Comparison of ENCODE assay signal across 20 mouse cellular contexts in the genomic region with DNA sequence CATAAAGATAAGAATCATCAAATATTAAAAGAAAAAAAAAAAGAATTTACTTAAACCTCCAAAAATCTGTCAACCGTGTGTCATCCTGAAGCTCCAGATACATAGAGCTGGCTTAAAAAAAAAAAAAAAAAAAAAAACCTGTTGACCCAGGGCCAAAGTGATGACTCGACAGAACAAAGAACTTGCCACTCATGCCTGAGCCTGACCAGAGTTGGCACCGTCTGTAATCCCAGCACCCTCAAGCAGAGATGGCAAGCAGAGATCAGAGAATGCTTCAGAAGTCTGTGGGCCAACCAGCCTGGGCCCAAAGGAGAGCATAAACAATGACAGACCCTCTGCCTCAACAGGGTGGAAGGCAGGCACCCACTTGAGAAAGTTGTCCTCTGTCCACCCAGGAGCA.
DNase-seq lines count a peak whose midpoint lies in the region; ATAC-seq and TF ChIP-seq lines count a peak whose summit lies in the region.
"Had no signal": no experiment of that assay in that cellular context is flagged by ENCODE, and none has a peak within 500 bp of the region (broad histone marks: within the 10 kb centered on the region; RNA-seq: fewer than 3 reads in every experiment).

No protein-coding gene starts in this region.

- no peak overlapping the region for H3K27ac ChIP-seq in kidney, embryonic 15.5 days
- H3K27ac ChIP-seq in CH12.LX (ENCODE audit: insufficient read depth, low read depth), result no peak overlapping the region
- no peak overlapping the region for H3K27ac ChIP-seq in forebrain, embryonic 15.5 days (replicated peaks)
- H3K27ac ChIP-seq: heart, adult 2 months; heart, embryonic 15.5 days had no signal

- no peak for TF ChIP-seq CTCF in CH12.LX (conservative IDR thresholded peaks at IDR 0.05 in 1 of 2, IDR thresholded peaks at IDR 0.05 in 1 of 2; ENCODE audit: low read depth in 2 of 2, low read length in 2 of 2)

- peak; percentile 12 to 13 for DNase-seq in kidney, postnatal 36 days
- DNase-seq in CH12.LX (ENCODE audit: extremely low read depth) (no peak), NIH3T3 (ENCODE audit: low read depth) (peak; percentile 32)
- DNase-seq in left cerebral cortex, adult 9 months (ENCODE audit: low spot score in 2 of 2), result no peak
- DNase-seq in layer of hippocampus, adult 9-11 months, result no peak
- DNase-seq: cerebellum, adult 11 months; cerebellum, postnatal 25 days; gastrocnemius, postnatal 14 days; heart, adult 2 months; kidney, adult 11 months; kidney, postnatal 14 days; lung, adult 18-20 months; right cerebral cortex, postnatal 25 days; thymus, adult 18-20 months had no signal

- 88% methylated on average over 3 of the region's 3 CpGs for WGBS in kidney, embryonic 15.5 days
- WGBS in forebrain, embryonic 15.5 days, result 90% methylated on average over 3 of the region's 3 CpGs

- no peaks in the 10 kb centered on the region for H3K4me1 ChIP-seq in kidney, embryonic 15.5 days
- H3K4me1 ChIP-seq in CH12.LX (ENCODE audit: control insufficient read depth in 1 of 2, insufficient read depth in 2 of 2), result no peaks in the 10 kb centered on the region
- no peaks in the 10 kb centered on the region for H3K4me1 ChIP-seq in forebrain, embryonic 15.5 days
- H3K4me1 ChIP-seq: heart, embryonic 15.5 days had no signal

- H3K79me2 ChIP-seq in CH12.LX (replicated peaks; ENCODE audit: control insufficient read depth, extremely low read depth, insufficient read depth, poor library complexity, severe bottlenecking), result no peaks in the 10 kb centered on the region

- no peak for TF ChIP-seq POLR2A in CH12.LX (IDR thresholded peaks at IDR 0.05; ENCODE audit: low read depth, low read length)

- 0 out of 2 replicates have a peak, but pooled peaks have one; percentile 9 for TF ChIP-seq EP300 in CH12.LX (IDR thresholded peaks at IDR 0.05; ENCODE audit: low read length)

- no peaks in the 10 kb centered on the region for H3K36me3 ChIP-seq in kidney, embryonic 15.5 days
- H3K36me3 ChIP-seq in CH12.LX (replicated peaks in 1 of 2; ENCODE audit: control insufficient read depth in 1 of 2, insufficient read depth in 1 of 2, low read length in 1 of 2), result no peaks in the 10 kb centered on the region
- no peaks in the 10 kb centered on the region for H3K36me3 ChIP-seq in forebrain, embryonic 15.5 days
- H3K36me3 ChIP-seq: heart, embryonic 15.5 days had no signal

- no peak overlapping the region for H3K4me3 ChIP-seq in kidney, embryonic 15.5 days (replicated peaks)
- no peak overlapping the region for H3K4me3 ChIP-seq in CH12.LX (replicated peaks in 1 of 3; ENCODE audit: low read depth in 2 of 3, low read length in 2 of 3, poor library complexity in 1 of 3)
- H3K4me3 ChIP-seq in forebrain, embryonic 15.5 days, result no peak overlapping the region
- H3K4me3 ChIP-seq: heart, adult 2 months; heart, embryonic 15.5 days had no signal

- H3K4me2 ChIP-seq in kidney, embryonic 15.5 days, result no peak overlapping the region
- no peak overlapping the region for H3K4me2 ChIP-seq in CH12.LX (ENCODE audit: insufficient read depth, low read depth, poor library complexity, severe bottlenecking)
- H3K4me2 ChIP-seq in forebrain, embryonic 15.5 days (replicated peaks), result no peak overlapping the region
- H3K4me2 ChIP-seq: heart, embryonic 15.5 days; liver, embryonic 11.5 days had no signal

- H3K9ac ChIP-seq in kidney, embryonic 15.5 days, result no peak overlapping the region
- H3K9ac ChIP-seq in CH12.LX (ENCODE audit: insufficient read depth, low read depth), result no peak overlapping the region
- no peak overlapping the region for H3K9ac ChIP-seq in forebrain, embryonic 15.5 days (replicated peaks)
- H3K9ac ChIP-seq: heart, embryonic 15.5 days had no signal

- in situ Hi-C loops in CH12.LX (cut with MboI; ENCODE audit: low pct_ligation_motif_present, low pct_unique_long_range_greater_than_20kb, low sequenced_read_pairs), result no loop called here

- no peaks in the 10 kb centered on the region for H3K27me3 ChIP-seq in kidney, embryonic 15.5 days
- no peaks in the 10 kb centered on the region for H3K27me3 ChIP-seq in CH12.LX (replicated peaks)
- no peaks in the 10 kb centered on the region for H3K27me3 ChIP-seq in forebrain, embryonic 15.5 days
- H3K27me3 ChIP-seq: heart, embryonic 15.5 days had no signal

- dilution Hi-C loops in CH12.LX (cut with MboI; ENCODE audit: extremely low pct_ligation_motif_present, extremely low pct_unique_long_range_greater_than_20kb, low sequenced_read_pairs), result no loop called here

- ATAC-seq in kidney, embryonic 15.5 days (replicated peaks; ENCODE audit: low FRiP score), result no peak
- peak; percentile 49 to 51; a peak in 2 of 4 replicates for ATAC-seq in hematopoietic stem cell, adult 5-6 weeks (replicated peaks in 1 of 2; ENCODE audit: insufficient read depth in 1 of 2, low FRiP score in 2 of 2, low TSS enrichment in 1 of 2, low read depth in 1 of 2, poor library complexity in 2 of 2, severe bottlenecking in 2 of 2)
- ATAC-seq in forebrain, embryonic 15.5 days (replicated peaks), result no peak
- ATAC-seq: midbrain, embryonic 16.5 days had no signal

- H3K9me3 ChIP-seq in kidney, embryonic 15.5 days (replicated peaks), result no peaks in the 10 kb centered on the region
- H3K9me3 ChIP-seq in CH12.LX (replicated peaks; ENCODE audit: low read length), result peaks cover 2% of the 10 kb centered on the region
- H3K9me3 ChIP-seq in forebrain, embryonic 15.5 days, result no peaks in the 10 kb centered on the region
- H3K9me3 ChIP-seq: heart, embryonic 15.5 days had no signal

- TF ChIP-seq RAD21 in CH12.LX (IDR thresholded peaks at IDR 0.05; ENCODE audit: low read depth, low read length), result no peak

TF ChIP-seq in CH12.LX, 34 proteins besides CTCF, POLR2A, EP300 and RAD21:
- TF ChIP-seq E2F4 (IDR thresholded peaks at IDR 0.05; ENCODE audit: insufficient replicate concordance, low read depth, low read length) (no peak), SIN3A (IDR thresholded peaks at IDR 0.05; ENCODE audit: low read length) (no peak), MAX (IDR thresholded peaks at IDR 0.05; ENCODE audit: low read length) (no peak), PAX5 (IDR thresholded peaks at IDR 0.05; ENCODE audit: low read length) (no peak), ELF1 (IDR thresholded peaks at IDR 0.05; ENCODE audit: low read depth, low read length) (no peak), ZNF384 (IDR thresholded peaks at IDR 0.05; ENCODE audit: low read depth, low read length) (peak; percentile 59), HCFC1 (IDR thresholded peaks at IDR 0.05; ENCODE audit: low read depth, low read length) (no peak), TCF12 (IDR thresholded peaks at IDR 0.05; ENCODE audit: low read depth, low read length) (no peak), RCOR1 (conservative IDR thresholded peaks at IDR 0.05; ENCODE audit: low read depth, low read length) (no peak), USF1 (IDR thresholded peaks at IDR 0.05; ENCODE audit: low read depth, low read length) (no peak), USF2 (conservative IDR thresholded peaks at IDR 0.05; ENCODE audit: low read depth, low read length) (no peak), SMC3 (IDR thresholded peaks at IDR 0.05; ENCODE audit: low read depth, low read length) (no peak), NELFE (IDR thresholded peaks at IDR 0.05; ENCODE audit: low read depth, low read length) (no peak), ZKSCAN1 (IDR thresholded peaks at IDR 0.05; ENCODE audit: borderline replicate concordance, low read depth, low read length) (no peak), MEF2A (IDR thresholded peaks at IDR 0.05; ENCODE audit: borderline replicate concordance, low read depth, low read length) (no peak), ETS1 (conservative IDR thresholded peaks at IDR 0.05; ENCODE audit: low read depth, low read length) (no peak), MAFK (IDR thresholded peaks at IDR 0.05; ENCODE audit: insufficient replicate concordance, low read length) (peak; percentile 86), JUND (conservative IDR thresholded peaks at IDR 0.05; ENCODE audit: low read depth, low read length) (no peak), CHD2 (IDR thresholded peaks at IDR 0.05; ENCODE audit: low read length) (no peak), IRF4 (IDR thresholded peaks at IDR 0.05; ENCODE audit: low read depth, low read length) (no peak), ZMIZ1 (IDR thresholded peaks at IDR 0.05; ENCODE audit: low read depth, low read length) (no peak), CHD1 (IDR thresholded peaks at IDR 0.05; ENCODE audit: low read depth, low read length) (no peak), JUN (IDR thresholded peaks at IDR 0.05; ENCODE audit: insufficient read depth, low read depth, low read length) (no peak), MXI1 (IDR thresholded peaks at IDR 0.05; ENCODE audit: low read depth, low read length) (0 out of 2 replicates have a peak, but pooled peaks have one; percentile 18)

Comparison
In these comparisons a context has a peak if more than half of its experiments do, and no peak if none do; other contexts are left out.
1. DNase-seq: peak in kidney, postnatal 36 days (2 of 2) and NIH3T3 (single experiment); none in CH12.LX (single experiment), left cerebral cortex, adult 9 months (0 of 2) and layer of hippocampus, adult 9-11 months (single experiment).
2. ATAC-seq: peak in hematopoietic stem cell, adult 5-6 weeks (2 of 2); none in kidney, embryonic 15.5 days (single experiment) and forebrain, embryonic 15.5 days (single experiment).